Comparison of ENCODE assay signal across 17 mouse cellular contexts in the genomic region with DNA sequence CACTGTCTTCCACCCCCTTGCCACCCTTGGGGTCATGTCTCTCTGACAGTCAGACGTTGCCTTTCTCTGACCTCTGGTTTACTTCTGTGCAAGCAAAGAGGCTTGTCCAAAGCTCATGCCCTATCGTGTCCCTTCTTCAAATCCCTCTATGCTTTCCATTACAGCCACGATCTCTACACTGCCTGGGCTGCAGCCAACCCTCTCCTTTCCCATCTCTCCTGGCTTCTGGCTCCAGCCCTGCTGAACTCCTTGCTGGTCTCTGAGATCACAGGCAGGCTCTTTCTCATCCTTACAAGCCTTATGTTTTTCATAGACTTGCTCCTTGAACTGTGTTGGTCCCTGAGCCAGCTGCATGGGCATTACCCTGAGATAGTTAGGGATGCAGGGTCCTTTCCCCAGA. TPM values are rescaled to one million over a fixed set of nuclear protein-coding genes. Genes with fewer than 3 reads are reported as not detected.
"Had no signal": no experiment of that assay in that cellular context is flagged by ENCODE, and none has a peak within 500 bp of the region (broad histone marks: within the 10 kb centered on the region; RNA-seq: fewer than 3 reads in every experiment).

No protein-coding gene starts in this region.

- ATAC-seq: lung, postnatal 0 days; midbrain, embryonic 13.5 days; midbrain, embryonic 15.5 days had no signal

- DNase-seq: lung, adult 2 months; lung, postnatal 14 days; lung, postnatal 36 days; right cerebral cortex, postnatal 14 days; thymus, adult 2 months; thymus, postnatal 25 days; thymus, postnatal 4 days had no signal

- H3K4me3 ChIP-seq: lung, embryonic 15.5 days; megakaryocyte, embryonic 14.5 days; midbrain, embryonic 13.5 days; midbrain, embryonic 15.5 days; neural tube, embryonic 12.5 days; stomach, embryonic 15.5 days had no signal

- H3K27ac ChIP-seq: lung, embryonic 15.5 days; macrophage; midbrain, embryonic 13.5 days; midbrain, embryonic 15.5 days; neural tube, embryonic 12.5 days; stomach, embryonic 15.5 days; stomach, postnatal 0 days had no signal

RNA-seq across cellular contexts. Expression of a gene that starts 14.2 kb away (rescaled TPM):
- total RNA-seq: neutrophil, adult 5-6 weeks had no signal
